Mouse (Mus musculus) MEL (cell line): ENCODE results near the gene Rplp2. TPM values are rescaled to one million over a fixed set of nuclear protein-coding genes. Genes with fewer than 3 reads are reported as not detected.

Experiments used
- DNase-seq: peaks from one replicate; pipeline ENCODE4 v3.0.0; 2011; ENCODE audit warnings: low read depth, low spot score
- H3K27ac ChIP-seq: 2 replicates; pipeline ENCODE4 v1.5.1; 2012; ENCODE audit warnings: low read depth, mild to moderate bottlenecking, control low read depth, low read length, moderate library complexity; ENCODE audit not compliant: control insufficient read depth
- H3K27me3 ChIP-seq, 2 experiments: fragments of 150-350 bp in 1 of 2; sonication (generic) in 1 of 2; 2 replicates each; pipeline ENCODE4 v1.6.1; 2012; ENCODE audit warnings: low read length in 2 of 2, mild to moderate bottlenecking in 2 of 2, improper control_type of control experiment in 1 of 2, moderate library complexity in 1 of 2; ENCODE audit not compliant: insufficient read depth in 2 of 2, control insufficient read depth in 1 of 2
- H3K36me3 ChIP-seq, 2 experiments: 2 replicates each; pipeline ENCODE4 v1.6.1; 2012 to 2014; ENCODE audit warnings: low read length in 2 of 2, improper control_type of control experiment in 1 of 2, inconsistent platforms in 1 of 2, mild to moderate bottlenecking in 1 of 2; ENCODE audit not compliant: insufficient read depth in 2 of 2, control insufficient read depth in 1 of 2
- H3K4me1 ChIP-seq, 2 experiments: fragments of 150-350 bp in 1 of 2; sonication (generic) in 1 of 2; 2 replicates each; pipeline ENCODE4 v1.6.1; 2012; ENCODE audit warnings: low read length in 2 of 2, improper control_type of control experiment in 1 of 2, mild to moderate bottlenecking in 1 of 2; ENCODE audit not compliant: insufficient read depth in 2 of 2, control insufficient read depth in 1 of 2
- H3K4me3 ChIP-seq, 2 experiments: fragments of 150-350 bp in 1 of 2; sonication (generic) in 1 of 2; 2 replicates each; pipeline ENCODE4 v1.5.1; 2012; ENCODE audit warnings: low read depth in 2 of 2, low read length in 2 of 2, mild to moderate bottlenecking in 2 of 2, moderate library complexity in 2 of 2, control low read depth in 1 of 2, improper control_type of control experiment in 1 of 2; ENCODE audit not compliant: control insufficient read depth in 1 of 2, insufficient read depth in 1 of 2
- H3K79me2 ChIP-seq: 2 replicates; pipeline ENCODE4 v1.6.1; 2012; ENCODE audit warnings: mild to moderate bottlenecking, low read length, moderate library complexity; ENCODE audit not compliant: control insufficient read depth, poor library complexity, insufficient read depth
- H3K9ac ChIP-seq: 2 replicates; pipeline ENCODE4 v1.6.1; 2012; ENCODE audit warnings: low read depth, mild to moderate bottlenecking, control low read depth, low read length, moderate library complexity; ENCODE audit not compliant: control insufficient read depth, poor library complexity, severe bottlenecking
- H3K9me3 ChIP-seq: fragments of 150-350 bp; sonication (generic); replicated peaks from 2 replicates; pipeline ENCODE4 v1.6.1; 2012; ENCODE audit warnings: mild to moderate bottlenecking, low read length, improper control_type of control experiment, moderate library complexity; ENCODE audit not compliant: insufficient read depth
- BHLHE40 ChIP-seq: IDR thresholded peaks from 2 replicates; pipeline ENCODE4 v1.6.1; 2012; ENCODE audit warnings: low read depth, mild to moderate bottlenecking, inconsistent platforms, low read length, improper control_type of control experiment, borderline replicate concordance
- CTCF ChIP-seq, 3 experiments: IDR thresholded peaks in 2 of 3; conservative IDR thresholded peaks in 1 of 3; 2 replicates each; pipeline ENCODE4 v1.5.1; 2011 to 2012; ENCODE audit warnings: low read length in 3 of 3, low read depth in 2 of 3, mild to moderate bottlenecking in 2 of 3, improper control_type of control experiment in 1 of 3, inconsistent platforms in 1 of 3, mixed read lengths in 1 of 3, moderate library complexity in 1 of 3; ENCODE audit not compliant: control insufficient read depth in 1 of 3, insufficient read depth in 1 of 3, poor library complexity in 1 of 3, severe bottlenecking in 1 of 3
- ELF1 ChIP-seq: IDR thresholded peaks from 2 replicates; pipeline ENCODE4 v1.6.1; 2014; ENCODE audit warnings: low read depth, mild to moderate bottlenecking, inconsistent platforms, low read length, improper control_type of control experiment, moderate library complexity
- GABPA ChIP-seq: IDR thresholded peaks from 2 replicates; pipeline ENCODE4 v1.6.1; 2012; ENCODE audit warnings: low read depth, mild to moderate bottlenecking, inconsistent platforms, low read length, improper control_type of control experiment, moderate library complexity
- MAFK ChIP-seq: IDR thresholded peaks from 2 replicates; pipeline ENCODE4 v1.6.1; 2011; ENCODE audit warnings: low read depth, mild to moderate bottlenecking, low read length, improper control_type of control experiment, borderline replicate concordance
- MAZ ChIP-seq: IDR thresholded peaks from 2 replicates; pipeline ENCODE4 v1.6.1; 2012; ENCODE audit warnings: low read depth, mild to moderate bottlenecking, inconsistent platforms, low read length, improper control_type of control experiment
- MXI1 ChIP-seq: IDR thresholded peaks from 2 replicates; pipeline ENCODE4 v1.6.1; 2011; ENCODE audit warnings: mild to moderate bottlenecking, low read depth, low read length, improper control_type of control experiment
- MYC ChIP-seq: IDR thresholded peaks from 2 replicates; pipeline ENCODE4 v1.6.1; 2011; ENCODE audit warnings: low read depth, mild to moderate bottlenecking, low read length, improper control_type of control experiment, moderate library complexity
- RAD21 ChIP-seq: IDR thresholded peaks from 2 replicates; pipeline ENCODE4 v1.6.1; 2011; ENCODE audit warnings: mild to moderate bottlenecking, low read depth, low read length, improper control_type of control experiment
- RCOR1 ChIP-seq: IDR thresholded peaks from 2 replicates; pipeline ENCODE4 v1.6.1; 2012; ENCODE audit warnings: low read depth, mild to moderate bottlenecking, inconsistent platforms, low read length, improper control_type of control experiment
- SIN3A ChIP-seq: IDR thresholded peaks from 2 replicates; pipeline ENCODE4 v1.6.1; 2012; ENCODE audit warnings: low read length, improper control_type of control experiment, inconsistent platforms
- SMC3 ChIP-seq: IDR thresholded peaks from 2 replicates; pipeline ENCODE4 v1.6.1; 2011; ENCODE audit warnings: low read depth, low read length, improper control_type of control experiment
- UBTF ChIP-seq: IDR thresholded peaks from 2 replicates; pipeline ENCODE4 v1.6.1; 2012; ENCODE audit warnings: low read depth, mild to moderate bottlenecking, inconsistent platforms, low read length, improper control_type of control experiment, moderate library complexity, borderline replicate concordance; ENCODE audit not compliant: insufficient read depth
- USF2 ChIP-seq, 2 experiments: IDR thresholded peaks; 2 replicates each; pipeline ENCODE4 v1.6.1; 2011 to 2012; ENCODE audit warnings: improper control_type of control experiment in 2 of 2, low read length in 2 of 2, borderline replicate concordance in 1 of 2, inconsistent platforms in 1 of 2, low read depth in 1 of 2, mild to moderate bottlenecking in 1 of 2; ENCODE audit not compliant: insufficient read depth in 1 of 2
- ZMIZ1 ChIP-seq: IDR thresholded peaks from 2 replicates; pipeline ENCODE4 v1.6.1; 2012; ENCODE audit warnings: low read depth, mild to moderate bottlenecking, inconsistent platforms, low read length, improper control_type of control experiment, moderate library complexity
- polyA plus RNA-seq, 2 experiments: library from polyadenylated mRNA; stranded (reverse) in 1 of 2; unstranded in 1 of 2; fragments of >175 nt in 1 of 2; fragments of >200 nt in 1 of 2; gene quantifications; 2 replicates each; pipeline versions ENCODE4 v1.2.1 to v1.2.4; 2012; ENCODE audit warnings: low replicate concordance in 2 of 2, low read depth in 1 of 2; ENCODE audit not compliant: insufficient read length in 2 of 2, insufficient read depth in 1 of 2, missing spikeins in 1 of 2
- total RNA-seq: library from RNA; depleted of rRNA; stranded (reverse); fragments of 300-350 nt; gene quantifications from 2 replicates; pipeline ENCODE4 v1.2.3, GENCODE M21; 2012

The Rplp2 gene
- total and polyA plus RNA-seq, 3 experiments, result 3,503 to 3,690 TPM; not detected in 1

- no peak overlapping the region for H3K27ac ChIP-seq
- no peaks in the 10 kb centered on the region for H3K9me3 ChIP-seq
- TF ChIP-seq CTCF (IDR thresholded peaks at IDR 0.05 in 2 of 3, conservative IDR thresholded peaks at IDR 0.05 in 1 of 3; ENCODE audit: control insufficient read depth in 1 of 3, insufficient read depth in 1 of 3, low read depth in 2 of 3, low read length in 3 of 3, poor library complexity in 1 of 3, severe bottlenecking in 1 of 3), result peak; percentile 79 to 82 (median 80)
- no peak for TF ChIP-seq UBTF
- TF ChIP-seq RAD21, result peak; percentile 46
- peak; percentile 70 for TF ChIP-seq SMC3
- TF ChIP-seq SIN3A, result 0 out of 2 replicates have a peak, but pooled peaks have one; percentile 28
- no peak for TF ChIP-seq GABPA
- peak; percentile 50; the same call in 1 of the 2 replicates for TF ChIP-seq MAZ
- no peak for TF ChIP-seq MYC
- TF ChIP-seq ZMIZ1, result no peak
- 0 out of 2 replicates have a peak, but pooled peaks have one; percentile 27 for TF ChIP-seq ELF1
- H3K4me1 ChIP-seq, result peaks cover 4 to 19% of the 10 kb centered on the region in 2 experiments; a peak in 3 of 4 replicates
- H3K9ac ChIP-seq, result no peak overlapping the region
- peaks cover 37% of the 10 kb centered on the region for H3K79me2 ChIP-seq
- H3K27me3 ChIP-seq, result no peaks in the 10 kb centered on the region
- H3K36me3 ChIP-seq, result peaks cover 0 to 16% of the 10 kb centered on the region in 2 experiments; a peak in 3 of 4 replicates
- DNase-seq, result peak; percentile 72
- no peak overlapping the region for H3K4me3 ChIP-seq
Observed at GRCm38 (mm10) chr7:141440613-141441012, 6.6 kb upstream of the Rplp2 start.

GRCm38 (mm10) chr7:141441460-141441859 is 5.7 kb upstream of the Rplp2 start:
- H3K36me3 ChIP-seq, result peaks cover 0 to 10% of the 10 kb centered on the region in 2 experiments; a peak in 3 of 4 replicates
- H3K9ac ChIP-seq, result no peak overlapping the region
- H3K9me3 ChIP-seq, result no peaks in the 10 kb centered on the region
- DNase-seq, result no peak
- H3K27me3 ChIP-seq, result no peaks in the 10 kb centered on the region
- H3K4me3 ChIP-seq, result no peak overlapping the region
- TF ChIP-seq BHLHE40 (no peak), USF2 (IDR thresholded peaks at IDR 0.05; ENCODE audit: borderline replicate concordance in 1 of 2, insufficient read depth in 1 of 2, low read depth in 1 of 2, low read length in 2 of 2) (no peak), MAFK (no peak), MXI1 (no peak), RCOR1 (no peak)
- peaks cover 29% of the 10 kb centered on the region for H3K79me2 ChIP-seq
- peaks cover 2 to 12% of the 10 kb centered on the region in 2 experiments; a peak in 3 of 4 replicates for H3K4me1 ChIP-seq
- no peak overlapping the region for H3K27ac ChIP-seq
